Mouse (Mus musculus): ENCODE measurements around the gene Zdhhc3.

Gene Zdhhc3

DNA sequence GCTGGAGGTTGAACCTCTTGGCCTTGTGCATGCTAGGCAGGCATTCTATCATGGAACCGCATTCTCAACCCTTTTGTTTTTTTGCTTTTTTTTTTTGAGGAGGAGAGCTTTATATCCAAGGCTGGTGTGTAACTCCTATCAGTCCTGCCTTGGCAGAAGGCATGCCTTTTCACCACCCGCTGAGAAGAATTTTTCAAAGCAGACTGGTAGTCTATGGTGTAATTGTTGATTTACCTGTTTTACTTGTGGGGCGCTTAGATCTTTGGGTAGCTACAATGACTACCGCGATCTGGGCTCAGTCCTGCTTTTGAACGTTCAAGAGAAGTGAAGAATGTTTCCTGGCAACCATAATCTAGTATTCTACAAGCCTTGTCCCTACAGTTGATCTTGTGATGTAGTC, 926 bp upstream of the Zdhhc3 start:
- no peak for DNase-seq

DNA sequence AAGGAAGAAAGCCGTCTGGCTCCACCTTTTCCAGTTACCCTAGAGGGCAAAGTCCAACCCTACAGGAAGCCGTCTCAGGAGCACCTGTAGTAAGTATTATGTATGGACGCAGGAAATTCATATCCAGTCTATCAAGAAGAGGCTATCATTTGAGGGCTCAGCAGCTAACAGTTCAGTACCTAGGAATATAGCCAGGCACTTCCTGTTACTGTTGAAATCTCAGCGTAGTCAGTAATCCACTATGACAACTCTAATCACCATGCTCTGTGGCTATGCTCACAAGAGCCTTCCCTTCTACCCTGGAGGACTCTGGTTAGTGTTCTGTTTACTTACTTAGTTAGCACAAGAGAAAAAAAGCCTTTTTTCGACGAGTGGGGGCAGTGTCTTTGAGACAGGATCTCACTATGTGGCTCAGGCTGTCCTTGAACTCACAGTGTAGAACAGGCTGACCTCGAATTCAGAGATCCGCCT, 1.2 kb downstream of the Zdhhc3 start:
- no peak for DNase-seq

DNA sequence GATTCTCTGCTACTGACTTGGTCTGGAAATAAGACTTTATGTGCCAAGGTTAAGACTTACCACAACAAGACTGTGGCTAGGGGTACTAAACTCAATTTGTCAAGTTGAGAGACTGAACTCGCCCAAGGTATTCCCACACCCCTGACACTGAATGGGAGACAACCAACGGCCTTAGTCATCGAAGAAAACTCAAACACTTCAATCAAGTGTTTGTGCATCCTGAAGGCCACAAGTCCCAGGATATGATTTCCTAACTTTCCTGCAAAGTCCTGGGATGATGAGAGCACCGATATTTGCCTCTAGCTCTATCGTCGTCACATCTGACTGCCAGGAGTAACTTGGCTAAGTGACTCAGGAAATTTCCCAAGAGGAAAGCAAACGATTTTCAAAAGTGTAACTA, 3.8 kb downstream of the Zdhhc3 start:
- no peak for DNase-seq

DNA sequence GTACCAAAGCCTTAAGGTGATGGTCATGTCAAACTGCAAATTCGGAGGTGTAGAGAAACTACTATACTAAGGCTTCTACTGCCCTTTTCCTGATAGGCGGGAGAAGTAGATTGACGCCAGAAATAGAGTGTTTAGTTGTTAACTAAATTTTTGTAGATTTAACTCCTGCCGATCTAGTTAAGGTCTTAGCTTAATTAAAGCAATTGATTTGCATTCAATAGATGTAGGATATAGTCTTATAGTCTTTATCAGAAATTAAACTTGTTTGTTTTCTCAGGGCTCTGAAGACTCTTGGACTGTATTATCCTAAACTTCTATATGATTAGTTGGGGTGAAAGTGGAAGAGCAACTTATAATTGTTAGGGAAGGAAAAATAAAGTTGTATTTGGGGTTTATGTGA, 5.8 kb downstream of the Zdhhc3 start:
- DNase-seq: no peak

DNA sequence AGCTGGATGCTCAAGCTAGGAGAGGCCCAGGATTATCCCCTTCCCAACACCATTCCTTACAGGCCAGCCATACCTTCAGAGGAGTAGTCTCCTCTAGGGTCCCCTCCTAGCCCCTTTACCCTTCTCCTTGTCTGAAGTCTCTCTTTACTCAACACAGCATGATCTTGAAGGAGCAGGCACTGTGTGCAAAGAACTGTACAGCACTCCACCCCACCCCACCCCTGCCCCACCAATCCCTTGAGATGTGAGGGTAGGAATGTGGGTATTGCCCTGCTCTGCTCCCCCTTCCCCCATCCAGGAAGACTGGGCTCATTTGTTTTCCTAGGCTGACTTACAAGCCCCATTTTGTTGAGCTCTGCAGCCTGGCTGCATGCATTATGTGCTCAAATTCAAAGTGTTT, 8.6 kb downstream of the Zdhhc3 start:
- no peak for DNase-seq

DNA sequence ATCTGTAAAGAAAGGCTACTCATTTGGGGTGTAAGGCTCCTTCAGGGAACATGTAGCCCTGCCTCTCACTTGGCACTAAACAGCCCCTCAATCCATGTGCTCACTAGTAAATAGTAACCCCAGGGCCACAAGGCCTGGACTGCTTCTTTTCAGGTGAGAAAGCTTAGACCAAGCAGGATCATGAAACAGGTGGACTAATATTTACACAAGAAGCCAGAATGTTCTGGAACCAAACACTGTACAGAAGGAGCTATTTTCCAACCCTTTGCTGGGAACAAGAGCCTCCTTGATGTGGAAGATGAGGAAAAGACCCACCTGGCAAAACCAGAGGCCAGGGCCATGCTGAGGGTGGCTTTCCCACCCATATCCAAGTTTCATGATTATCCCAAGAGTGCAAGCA, 9.6 kb downstream of the Zdhhc3 start:
- DNase-seq: no peak

DNA sequence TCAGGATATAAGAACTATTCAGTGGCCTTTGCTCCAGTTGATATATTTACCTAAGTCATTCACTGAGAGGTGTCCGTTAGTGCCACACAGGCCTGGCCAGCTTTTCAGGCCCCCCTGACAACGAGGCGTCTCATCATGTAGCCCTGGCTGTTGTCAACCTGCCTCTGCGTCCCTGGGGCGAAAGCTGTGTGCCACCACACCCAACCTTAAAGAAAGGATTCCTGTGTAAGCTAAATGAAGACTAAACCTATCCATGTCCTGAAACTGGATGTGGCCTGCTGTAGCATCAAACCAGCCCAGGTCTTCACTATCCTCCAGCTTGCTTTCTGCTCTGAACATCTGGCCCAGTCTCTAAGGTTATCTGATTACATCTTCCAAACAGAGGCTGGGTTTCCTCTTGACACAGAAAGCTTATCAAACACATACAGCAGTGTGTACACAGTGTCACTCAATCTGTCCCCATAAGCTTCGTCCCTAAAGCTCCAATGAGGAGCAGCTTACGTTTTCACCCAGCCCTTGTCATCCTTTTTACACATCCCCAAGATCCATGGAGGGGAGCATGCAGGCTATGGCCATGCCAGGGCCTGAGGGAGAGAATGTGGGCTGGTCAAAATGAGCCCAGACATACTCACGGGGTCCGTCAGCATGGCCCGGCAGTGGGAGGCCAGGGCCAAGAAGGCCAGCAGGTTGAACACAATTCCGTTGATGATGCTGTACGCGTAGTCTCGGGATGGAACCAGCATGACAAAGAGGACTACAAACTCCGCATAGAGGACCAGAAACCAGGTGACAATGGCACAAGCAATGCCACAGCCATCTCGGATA, 13.2 kb downstream of the Zdhhc3 start:
- DNase-seq: no peak

DNA sequence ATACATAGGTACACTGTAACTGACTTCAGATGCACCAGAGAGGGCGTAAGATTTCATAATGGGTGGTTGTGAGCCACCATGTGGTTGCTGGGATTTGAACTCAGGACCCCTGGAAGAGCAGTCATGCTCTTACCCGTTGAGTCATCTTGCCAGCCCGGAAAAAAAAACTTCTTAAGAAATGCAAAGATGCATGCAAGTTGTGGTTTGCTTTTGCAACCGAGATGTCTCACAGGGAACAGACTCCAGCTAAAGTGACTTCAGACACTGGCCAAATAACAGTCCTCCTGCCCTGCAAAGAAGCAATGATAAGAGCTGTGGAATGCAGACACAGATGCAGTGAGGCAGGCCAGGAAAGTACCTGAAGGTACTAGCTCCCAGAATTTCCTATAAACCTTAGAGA, 22.2 kb downstream of the Zdhhc3 start:
- DNase-seq: no peak

DNA sequence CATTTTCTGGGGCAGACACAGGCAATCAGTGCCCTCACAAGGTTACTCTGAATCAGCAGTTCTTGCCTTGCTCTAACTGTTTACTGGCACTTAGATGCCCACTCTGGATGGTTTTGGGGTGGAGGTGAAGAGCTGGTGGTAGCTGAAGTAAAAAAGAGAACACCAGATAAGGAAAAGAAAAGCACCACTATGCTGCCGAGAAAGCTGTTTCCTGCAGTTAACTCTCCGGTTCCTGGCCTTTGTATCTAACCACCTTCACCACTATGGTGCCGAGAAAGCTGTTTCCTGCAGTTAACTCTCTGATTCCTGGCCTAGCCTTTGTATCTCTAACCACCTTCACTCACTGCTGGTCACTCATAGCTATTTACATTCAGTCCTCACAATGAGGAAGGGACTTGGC, 25.4 kb downstream of the Zdhhc3 start:
- DNase-seq: no peak

DNA sequence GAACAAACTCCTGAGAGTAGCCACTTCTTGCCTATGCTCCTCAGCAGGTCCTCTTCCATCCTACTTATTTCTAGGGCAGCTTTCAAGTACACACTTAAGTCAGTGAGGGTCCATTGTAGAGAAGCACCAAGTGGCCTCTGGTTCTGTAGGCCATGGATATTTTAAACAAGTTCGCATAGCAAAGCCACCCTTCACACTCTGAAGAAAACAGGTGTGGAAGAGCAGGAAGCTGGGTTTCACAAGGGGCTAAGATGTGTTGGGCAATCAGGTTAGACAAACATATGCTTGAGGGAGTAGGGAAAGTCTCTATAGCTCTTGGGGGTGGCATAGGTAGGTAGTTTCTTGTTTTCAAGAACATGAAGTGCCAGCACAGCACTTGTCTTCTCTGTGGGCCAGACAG, 27.6 kb downstream of the Zdhhc3 start:
- DNase-seq: no peak

DNA sequence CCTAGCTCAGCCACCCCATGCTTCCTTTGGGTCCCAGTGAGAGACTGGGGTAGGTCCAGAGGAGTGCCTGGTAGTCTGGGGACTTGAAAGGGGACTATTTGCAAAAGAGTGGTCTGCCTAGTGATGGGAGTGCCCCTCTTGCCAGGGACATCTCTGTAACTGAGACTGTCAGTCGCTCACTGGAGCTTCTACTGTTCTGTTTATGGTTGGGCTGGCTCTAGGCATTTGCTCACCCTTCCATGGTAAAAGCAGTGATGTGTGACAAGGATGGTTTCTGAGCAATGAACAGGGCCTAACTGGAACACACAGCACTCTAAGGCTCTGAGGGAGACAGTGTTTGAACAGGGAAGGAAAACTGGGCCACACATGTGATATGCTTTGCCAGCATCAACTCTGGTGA, 32.2 kb downstream of the Zdhhc3 start:
- DNase-seq: no peak

DNA sequence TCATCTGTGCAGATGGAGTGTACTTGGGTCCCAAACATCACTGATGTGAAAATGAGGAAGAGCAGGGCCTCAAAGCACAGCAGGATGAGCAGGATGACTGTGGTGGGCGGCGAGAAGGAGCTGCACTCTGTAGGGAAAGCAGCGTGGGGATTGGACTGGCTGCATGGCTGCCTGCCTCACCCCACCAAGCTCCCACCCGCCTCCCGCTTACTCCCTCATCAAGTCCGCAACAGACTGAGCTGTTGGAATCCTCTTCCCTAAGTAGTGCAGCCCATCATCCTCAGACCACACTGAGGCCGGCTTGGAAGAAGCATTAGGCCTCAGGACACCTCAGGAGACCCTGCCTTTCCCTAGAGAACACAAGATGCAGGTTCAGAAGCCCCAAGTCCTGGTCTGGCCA, 32.6 kb downstream of the Zdhhc3 start:
- DNase-seq: no peak

DNA sequence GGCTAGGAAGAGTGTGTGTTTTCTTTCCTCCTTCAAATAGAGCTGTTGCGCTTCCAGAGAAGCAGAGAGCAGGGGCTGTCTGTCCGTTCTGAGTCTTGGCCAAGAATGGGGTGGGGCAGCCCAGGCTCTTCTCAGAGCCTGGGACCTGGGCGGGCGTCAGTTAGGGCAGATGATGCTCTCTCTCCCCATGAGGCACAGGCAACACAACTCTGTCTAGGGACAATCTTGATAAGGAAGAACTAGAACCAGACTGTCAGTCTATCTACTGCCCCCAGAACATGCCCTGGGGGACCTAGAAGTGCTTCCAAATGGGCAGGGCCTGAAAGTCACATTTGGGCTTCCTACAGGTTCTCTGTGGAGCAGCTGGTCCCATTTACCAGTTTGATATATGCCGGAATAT, 33.9 kb downstream of the Zdhhc3 start:
- DNase-seq: no peak

DNA sequence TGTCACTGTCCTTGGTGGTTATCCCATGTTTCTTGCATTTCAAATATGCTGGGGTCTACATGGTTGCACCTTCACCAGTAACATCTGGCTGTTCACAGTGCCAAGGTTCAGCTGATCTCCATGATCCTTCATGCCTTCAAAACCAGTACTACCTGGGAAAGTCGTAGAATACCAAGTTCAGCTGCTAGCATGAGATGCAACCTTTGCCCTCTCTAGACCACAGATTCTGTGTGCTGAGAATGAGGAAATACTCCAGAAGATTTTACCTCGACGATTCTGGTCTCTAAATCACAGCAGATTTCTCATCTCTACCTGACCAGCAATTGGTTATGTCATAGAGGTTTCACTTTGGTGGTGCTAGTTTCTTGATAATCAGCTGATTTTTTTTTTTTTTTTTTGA, 52.8 kb downstream of the Zdhhc3 start:
- DNase-seq: no peak

DNA sequence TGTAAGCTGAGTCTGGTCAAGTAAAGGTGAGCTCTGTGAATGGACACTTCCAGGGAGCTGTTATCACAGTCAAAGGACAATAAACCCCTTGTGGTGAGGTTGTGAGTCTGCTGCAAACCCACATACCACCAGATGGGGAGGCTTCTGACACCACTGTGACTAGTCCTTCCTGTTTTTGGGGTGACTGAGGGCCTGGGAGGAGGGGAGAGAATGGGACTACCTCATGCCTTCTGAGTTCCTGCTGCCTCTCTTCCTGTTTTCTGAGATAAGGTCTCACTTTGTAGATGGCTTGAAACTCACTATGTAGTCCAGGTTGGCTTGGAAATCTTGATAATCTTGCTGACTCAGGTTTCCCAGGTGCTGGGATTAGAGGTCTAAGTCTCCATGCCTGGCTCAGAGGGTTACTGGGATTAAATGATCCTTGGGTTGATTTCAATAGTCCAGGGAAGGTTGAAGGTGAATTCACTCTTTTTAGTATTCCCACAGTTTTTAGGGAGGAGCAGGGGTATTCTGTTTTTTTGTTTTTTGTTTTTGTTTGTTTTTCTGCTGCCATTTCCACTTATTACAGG, 54.2 kb downstream of the Zdhhc3 start:
- DNase-seq: peak; percentile 23 to 47

DNA sequence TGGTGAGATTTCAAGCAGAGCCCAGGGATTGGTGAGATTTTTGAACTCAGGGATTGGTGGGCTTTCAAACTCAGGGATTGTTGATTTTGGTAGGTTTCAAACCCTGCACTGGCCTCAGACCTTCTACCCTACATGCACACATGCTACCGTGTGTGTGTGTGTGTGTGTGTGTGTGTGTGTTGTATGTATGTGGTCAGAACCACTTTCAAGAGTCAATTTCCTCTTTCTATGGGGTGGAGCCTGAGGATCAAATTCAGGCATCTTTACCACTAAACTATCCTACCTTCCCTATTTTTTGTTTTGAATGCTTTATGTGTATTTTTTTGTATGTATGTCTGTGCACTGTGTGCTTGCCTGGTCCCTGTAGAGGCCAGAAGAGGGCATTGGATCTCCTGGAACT, 65.3 kb downstream of the Zdhhc3 start:
- no peak for DNase-seq

DNA sequence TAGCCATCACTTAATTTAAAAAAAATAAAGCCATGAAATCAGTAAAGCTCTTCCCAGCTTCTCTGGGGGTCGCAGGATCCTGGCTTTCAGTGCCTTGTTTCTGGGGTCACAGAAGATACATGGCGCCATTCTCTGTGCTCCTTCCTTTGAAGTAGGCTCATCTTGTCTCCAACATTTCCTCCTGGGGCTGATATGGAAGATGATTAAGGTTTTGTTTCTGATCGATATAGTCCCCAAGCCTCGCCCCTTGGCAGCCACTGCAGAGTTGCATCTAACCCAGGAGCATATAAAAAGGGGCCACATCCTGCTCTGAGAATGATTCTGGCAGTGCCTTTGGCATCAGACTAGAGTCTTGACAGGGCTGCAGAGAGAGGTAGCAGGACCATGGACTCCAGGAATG, 78.6 kb downstream of the Zdhhc3 start, which contains the start of gene Tgm4:
Gene Tgm4 (plus strand): TSS at position 301 of the 400 bp plus-strand sequence.
- no peak for DNase-seq

DNA sequence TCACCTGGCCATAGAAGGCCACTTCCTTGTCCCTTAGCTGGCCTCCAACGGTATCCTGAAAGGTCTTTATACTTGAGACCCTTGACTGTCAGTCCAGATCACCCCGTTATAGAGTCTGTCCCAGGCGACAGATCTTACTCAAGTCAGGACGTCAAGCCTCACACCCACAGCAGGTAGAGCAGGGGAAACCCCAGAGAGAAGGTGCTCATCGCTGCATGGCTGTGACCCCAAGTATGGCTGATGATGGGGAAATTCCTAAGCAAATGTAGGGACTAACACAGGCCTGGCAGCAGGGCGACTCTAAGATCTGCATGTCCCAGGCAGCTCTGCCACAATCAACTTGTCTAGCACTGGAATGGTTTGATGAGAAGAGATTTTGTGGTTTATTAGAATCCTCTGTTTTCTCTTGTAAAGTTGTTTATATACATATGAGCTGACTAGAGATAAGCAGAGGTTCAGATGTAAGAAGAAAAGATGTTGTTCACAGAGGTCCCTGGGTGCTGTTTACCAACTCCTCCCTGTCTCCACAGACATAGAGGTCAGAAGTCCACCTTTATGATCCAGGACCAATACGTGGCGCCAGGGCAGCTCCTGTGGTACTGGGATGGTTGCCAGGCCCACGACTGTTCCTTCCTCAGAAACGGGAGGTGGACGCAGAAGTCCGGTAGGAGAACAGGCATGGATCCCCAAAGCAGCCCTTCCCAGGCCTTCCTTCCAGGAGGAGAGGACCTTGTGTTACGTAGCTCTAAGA, 81.3 kb downstream of the Zdhhc3 start:
- DNase-seq: no peak

DNA sequence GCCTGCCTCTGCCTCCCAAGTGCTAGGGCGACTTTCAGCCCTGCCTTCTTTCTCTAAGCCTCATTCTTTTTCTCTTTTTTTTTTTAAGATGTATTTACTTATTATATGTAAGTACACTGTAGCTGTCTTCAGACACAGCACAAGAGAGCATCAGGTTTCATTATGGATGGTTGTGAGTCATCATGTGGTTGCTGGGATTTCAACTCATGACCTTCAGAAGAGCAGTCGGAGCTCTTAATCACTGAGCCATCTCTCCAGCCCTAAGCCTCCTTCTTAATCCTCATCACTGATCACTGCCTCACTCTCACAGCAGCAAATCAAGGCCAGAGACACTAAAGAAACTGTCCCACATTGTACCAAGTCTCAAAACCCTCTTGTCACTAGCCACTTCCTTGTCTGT, 88.8 kb downstream of the Zdhhc3 start:
- DNase-seq: no peak

DNA sequence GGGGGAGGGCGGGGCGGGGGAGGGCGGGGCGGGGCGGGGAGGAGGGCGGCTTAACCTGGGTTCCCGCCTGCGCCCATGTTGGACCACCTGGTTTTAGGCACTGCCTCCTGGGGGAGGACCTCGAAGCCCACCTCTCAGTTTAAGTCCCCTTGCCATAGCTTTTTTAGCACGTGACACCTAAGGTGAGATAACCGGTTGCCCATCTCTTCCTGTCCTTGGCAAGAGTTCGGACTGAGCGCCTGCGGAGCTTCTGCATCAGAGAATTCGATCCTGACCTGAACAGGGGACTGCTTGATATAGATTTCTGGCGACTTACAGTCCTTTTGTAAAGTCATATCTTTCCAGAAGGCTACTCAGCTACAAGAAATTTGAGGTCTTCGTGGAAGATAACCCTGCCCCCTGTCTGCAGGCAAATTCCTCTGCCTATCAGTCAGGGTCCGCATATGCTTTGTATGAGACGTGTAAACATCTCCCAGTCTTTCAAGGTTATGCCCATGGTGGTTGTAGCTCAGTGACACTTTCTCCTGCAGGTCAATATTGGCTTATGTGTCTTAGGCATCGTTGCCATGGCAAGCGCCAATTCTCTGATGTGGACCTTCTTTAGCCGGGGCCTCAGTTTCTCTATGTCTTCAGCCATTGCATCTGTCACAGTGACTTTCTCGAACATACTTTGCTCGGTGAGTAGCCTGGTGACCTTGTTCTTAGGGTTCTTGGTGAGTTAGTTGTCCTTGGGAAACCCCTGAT, 91.2 kb downstream of the Zdhhc3 start:
- no peak for DNase-seq

DNA sequence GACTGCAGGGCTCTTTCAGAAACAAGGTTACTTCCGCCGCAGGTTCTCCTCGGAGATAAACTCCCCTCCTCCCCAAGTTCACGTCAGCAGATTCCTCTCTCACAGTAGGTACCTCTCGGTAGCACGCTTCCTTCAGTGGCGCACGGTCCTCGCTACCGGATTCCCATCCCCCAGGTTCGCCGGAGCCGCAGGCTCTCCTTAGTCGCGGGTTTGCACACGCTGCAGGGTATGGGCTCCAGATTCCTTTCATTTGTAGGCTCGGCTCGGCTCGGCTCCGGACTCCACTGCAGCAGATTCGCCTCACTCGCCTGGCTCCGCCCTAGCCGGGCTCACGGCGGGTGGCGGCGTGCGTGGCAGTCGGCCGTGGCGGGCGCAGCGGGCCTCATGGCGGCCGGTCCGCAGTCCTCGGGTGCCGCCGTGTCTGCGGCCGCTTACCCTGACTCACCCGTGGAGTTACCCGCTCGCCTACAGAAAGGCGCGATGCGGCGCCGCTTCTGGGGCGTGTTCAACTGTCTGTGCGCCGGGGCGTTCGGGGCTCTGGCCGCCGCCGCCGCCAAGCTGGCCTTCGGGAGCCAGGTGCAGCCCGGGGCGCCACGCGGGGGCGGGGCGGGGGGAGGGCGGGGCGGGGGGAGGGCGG, 91.9 kb downstream of the Zdhhc3 start, which contains the start of gene Tmem42:
Gene Tmem42 (plus strand): TSS at position 332 of the 637 bp plus-strand sequence.
- peak; percentile 87 to 88 for DNase-seq

Measured in thymus, postnatal 36 days (tissue).